Mouse (Mus musculus): ENCODE measurements at regions not wholly inside any gene's neighbourhood (a gene's known extent, or its start where the extent isn't known, plus 50 kb on each side); places are given as distances from the start of the nearest gene placed in this dataset.

- peak; percentile 76 for ATAC-seq (ENCODE audit: low TSS enrichment)
Measured at GRCm38 (mm10) chrX:67061216-67061615, 412.1 kb downstream of the Slitrk2 start.

GRCm38 (mm10) chrX:67062509-67063030 lies 413.5 kb downstream of the Slitrk2 start:
- no peak for ATAC-seq (ENCODE audit: low TSS enrichment)

- no peak for ATAC-seq (ENCODE audit: low TSS enrichment)
Measured at GRCm38 (mm10) chrX:67092395-67092794, 443.3 kb downstream of the Slitrk2 start.
